Mouse (Mus musculus) T-cell, adult 66 days (primary cell): ENCODE measurements around the gene Hprt. TPM values are rescaled to one million over a fixed set of nuclear protein-coding genes. Genes with fewer than 3 reads are reported as not detected.

Experiments used
- total RNA-seq, 2 experiments: library from RNA; stranded (reverse); gene quantifications; 3 replicates in 1 of 2; 4 replicates in 1 of 2; pipeline ENCODE4 v1.2.4; 2023

The Hprt gene
- total RNA-seq = 10 to 100 TPM; 56.5 to 67.7 TPM

DNA sequence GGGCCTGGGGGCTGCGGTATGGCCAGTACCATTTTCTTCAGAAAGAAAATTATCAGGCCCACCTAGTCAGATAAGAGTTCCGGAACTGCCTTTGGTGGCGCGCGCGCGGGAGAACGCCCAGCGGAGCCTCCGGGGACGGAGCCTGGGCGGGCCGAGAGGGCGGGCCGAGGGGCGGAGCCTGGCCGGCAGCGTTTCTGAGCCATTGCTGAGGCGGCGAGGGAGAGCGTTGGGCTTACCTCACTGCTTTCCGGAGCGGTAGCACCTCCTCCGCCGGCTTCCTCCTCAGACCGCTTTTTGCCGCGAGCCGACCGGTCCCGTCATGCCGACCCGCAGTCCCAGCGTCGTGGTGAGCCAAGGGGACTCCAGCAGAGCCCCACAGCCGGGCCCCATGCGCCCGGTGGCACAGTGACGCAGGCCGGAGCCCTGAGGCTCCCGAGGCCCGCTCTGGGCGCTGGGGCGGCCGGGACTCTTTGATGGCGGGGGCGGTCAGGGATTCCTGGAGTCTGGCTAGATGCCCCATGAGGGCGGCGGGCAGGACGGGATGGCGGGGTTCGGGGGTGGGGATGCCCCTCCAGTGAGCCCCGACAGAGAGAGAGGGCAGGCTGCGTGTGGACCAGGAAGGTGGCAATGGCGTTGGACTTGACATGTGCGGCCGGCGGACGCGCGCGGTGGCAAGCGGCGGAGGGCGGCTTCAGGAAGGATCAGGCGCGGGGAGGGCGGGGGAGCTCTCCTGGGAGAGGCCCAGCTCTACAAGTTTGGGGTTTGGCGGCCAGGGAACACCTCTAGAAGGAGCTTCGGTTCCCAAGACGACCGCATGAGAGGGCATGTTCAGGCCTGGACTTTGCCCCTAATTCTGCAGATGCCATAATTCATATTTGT lies at the start of gene Hprt:
Hprt (plus strand) TSS at position 233 of the 879 bp plus-strand sequence.

Other genes starting within 250 kb of the Hprt start
- not detected for gene Ccdc160, start 196.9 kb upstream of the Hprt start, total RNA-seq
- gene Phf6, start 75.9 kb upstream of the Hprt start, total RNA-seq = 10 to 100 TPM; 30.0 to 33.6 TPM